Mouse (Mus musculus): ENCODE data around the gene 4930404H24Rik.

The 4930404H24Rik gene

GRCm38 (mm10) chr2:153509211-153510029 is 16.8 kb downstream of the 4930404H24Rik start:
- WGBS, result 36% methylated on average over 18 of the region's 18 CpGs

DNA sequence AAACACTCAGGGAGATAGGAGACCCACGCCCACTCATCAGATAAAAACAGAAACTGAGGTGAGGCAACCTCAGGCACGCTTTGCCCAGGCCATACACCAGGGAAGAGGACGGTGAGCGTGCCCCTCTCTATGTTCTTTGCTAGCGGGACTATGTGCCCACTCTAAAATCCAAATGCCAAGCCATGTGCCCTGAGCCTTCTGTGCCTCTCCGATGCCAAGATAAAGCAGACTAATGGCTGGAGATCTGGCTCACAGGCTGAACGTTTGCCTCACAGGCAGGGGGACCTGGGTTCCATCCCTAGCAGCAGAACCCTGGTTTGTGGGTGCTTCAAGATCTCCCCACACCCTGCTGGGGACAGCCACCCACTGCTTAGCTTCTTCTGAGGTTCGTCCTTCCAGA is 17.5 kb downstream of the 4930404H24Rik start:
- WGBS, result 66% methylated on average over 8 of the region's 8 CpGs

GRCm38 (mm10) chr2:153511562-153511961 is 19.0 kb downstream of the 4930404H24Rik start:
- WGBS, result 77% methylated on average over 6 of the region's 6 CpGs

DNA sequence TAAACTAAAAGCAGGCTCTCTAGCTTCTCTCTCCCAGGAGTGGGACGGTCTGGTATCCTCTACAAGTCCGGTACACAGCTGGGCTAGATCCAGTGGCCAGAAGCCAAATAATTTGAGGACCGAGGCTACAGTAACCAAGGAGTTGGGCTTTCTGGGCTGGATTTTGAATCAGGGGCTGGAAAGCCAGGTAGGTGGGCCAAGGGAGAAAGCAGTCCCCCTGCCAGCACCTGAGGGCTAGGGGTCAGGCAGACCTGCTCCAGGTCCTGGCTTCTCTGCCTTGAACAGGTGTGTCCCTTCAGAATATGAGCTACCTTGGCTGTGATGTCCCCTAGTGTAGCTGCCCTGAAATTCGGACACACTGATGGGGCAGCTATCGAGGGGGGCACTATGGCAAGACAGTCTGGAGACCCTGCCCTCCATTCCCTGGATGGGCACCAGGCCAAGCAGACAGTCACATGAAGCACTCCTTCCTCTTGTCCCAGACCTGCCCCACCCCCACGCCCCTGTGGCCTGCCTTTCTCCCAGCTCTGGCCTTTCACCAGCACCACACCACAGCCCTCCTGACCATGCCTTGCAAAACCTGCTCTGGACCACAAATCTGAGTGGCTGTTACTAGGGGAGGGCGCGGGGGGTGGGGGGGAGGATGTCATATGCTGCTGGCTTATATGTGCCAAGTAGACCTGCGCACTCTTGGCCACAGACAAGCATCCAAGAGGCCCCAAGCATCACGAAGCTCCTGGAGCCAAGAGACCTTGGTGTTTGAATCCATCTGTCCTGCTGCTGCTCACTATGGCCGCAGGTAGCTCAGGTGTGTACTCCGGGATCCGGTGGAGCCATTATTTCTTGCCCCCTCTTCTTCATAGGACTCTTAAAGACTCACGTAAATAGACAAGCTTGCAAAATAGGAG is 20.1 kb downstream of the 4930404H24Rik start:
- WGBS, result 77% methylated on average over 14 of the region's 14 CpGs

- 64% methylated on average over 3 of the region's 3 CpGs for WGBS
Observed at GRCm38 (mm10) chr2:153513983-153514382, 21.4 kb downstream of the 4930404H24Rik start.

DNA sequence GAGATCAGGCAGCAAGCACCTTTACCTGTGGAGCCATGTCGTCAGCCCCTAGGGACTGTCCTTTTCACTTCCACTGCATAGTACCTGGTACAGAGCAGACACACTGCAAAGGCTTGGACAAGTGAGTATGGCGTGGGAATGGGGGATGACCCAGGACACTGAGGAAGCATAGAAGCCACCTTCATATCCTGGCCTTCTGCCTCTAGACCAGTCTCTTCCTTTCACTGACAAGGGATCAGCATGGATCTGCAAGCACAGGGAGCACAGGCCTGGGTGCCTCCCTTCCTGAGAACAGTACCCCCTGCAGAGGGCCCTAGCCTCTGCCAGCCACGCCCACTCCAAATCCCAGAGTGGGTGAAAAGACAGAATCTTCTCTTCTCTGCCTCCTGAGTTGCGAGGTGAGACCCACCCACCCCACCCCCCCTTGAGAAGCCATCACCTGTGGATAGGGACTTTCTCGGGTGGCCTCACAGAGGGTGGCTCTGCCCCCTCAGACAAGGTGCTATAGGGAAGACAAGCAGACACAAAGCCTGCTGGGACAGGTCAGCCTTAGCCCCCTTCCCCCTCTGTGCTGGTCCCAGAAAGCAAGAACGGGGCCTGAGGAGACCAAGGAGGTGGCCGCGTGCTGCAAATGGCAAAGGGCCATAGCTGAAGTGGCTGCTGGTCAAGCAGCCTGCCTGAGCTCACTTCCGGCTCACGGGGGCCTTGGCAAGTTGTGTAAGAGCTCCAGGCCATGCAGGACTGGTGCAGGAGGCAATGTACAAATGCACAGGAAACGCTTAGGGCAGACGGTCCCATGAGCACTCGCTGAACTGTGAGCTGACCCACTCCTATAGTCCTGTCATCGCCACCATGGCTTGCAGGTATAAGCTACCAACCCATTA is 22.1 kb downstream of the 4930404H24Rik start:
- 66% methylated on average over 14 of the region's 14 CpGs for WGBS

- 83% methylated on average over 6 of the region's 6 CpGs for WGBS
Observed at GRCm38 (mm10) chr2:153515582-153515981, 23.0 kb downstream of the 4930404H24Rik start.

DNA sequence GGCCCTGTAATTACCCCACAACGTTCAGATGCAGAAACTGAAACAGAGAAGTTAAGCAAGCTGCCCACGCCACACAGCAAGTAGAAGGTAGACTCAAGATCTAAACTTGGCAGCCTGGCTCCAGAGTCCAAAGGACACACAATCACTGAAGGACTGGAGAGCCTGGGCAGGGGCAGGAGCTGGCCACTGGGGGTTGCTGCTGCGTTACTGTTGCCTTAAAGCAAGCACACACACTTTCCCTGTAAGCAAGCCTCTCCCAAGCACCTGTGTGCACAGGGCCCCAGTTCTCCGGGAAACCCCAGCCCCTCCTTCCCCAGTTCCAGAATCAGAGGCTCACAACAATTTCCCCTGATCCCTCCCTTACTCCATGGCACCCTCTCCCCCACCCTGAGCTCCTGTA is 24.4 kb downstream of the 4930404H24Rik start:
- WGBS, result 45% methylated on average over 4 of the region's 4 CpGs

DNA sequence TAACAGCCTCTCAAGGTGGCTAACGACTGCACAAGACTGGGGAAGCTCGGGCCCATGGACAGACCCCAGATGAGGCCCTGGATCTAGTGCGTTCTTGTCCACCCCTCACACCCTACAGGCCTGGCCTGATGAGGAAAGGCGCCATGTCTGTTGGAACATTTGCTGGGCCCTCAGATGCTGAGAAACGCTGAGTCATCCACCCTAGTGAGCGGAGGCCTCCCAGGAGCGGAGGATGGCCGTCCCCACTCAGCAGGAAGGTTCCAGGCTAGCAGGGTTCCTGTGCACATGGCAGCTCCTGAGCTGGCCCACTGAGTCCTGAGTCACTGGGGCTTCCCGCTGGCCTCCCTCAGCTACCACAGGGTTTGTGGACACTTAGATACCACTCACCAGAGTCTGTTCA is 27.5 kb downstream of the 4930404H24Rik start:
- 55% methylated on average over 9 of the region's 9 CpGs for WGBS

GRCm38 (mm10) chr2:153522270-153522669 is 29.7 kb downstream of the 4930404H24Rik start:
- 23% methylated on average over 3 of the region's 4 CpGs for WGBS

DNA sequence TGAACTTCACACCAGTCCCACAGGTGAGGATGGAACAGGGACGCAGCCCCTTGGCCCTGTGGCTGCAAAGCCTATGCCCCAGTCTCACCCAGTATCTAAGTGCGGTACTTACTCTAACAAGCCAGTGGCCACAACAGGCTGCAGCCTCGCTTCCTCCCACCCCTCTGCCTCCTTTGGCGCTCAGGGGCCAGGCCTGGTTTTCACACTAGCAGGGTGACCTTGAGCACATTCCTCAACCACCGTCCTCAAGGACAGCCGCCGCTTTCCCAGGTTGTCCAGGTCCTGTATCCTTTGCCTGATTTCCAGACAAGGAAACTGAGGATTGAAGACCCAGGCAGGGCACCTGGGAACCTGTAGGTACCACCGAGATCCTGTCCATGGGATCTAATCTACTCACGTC is 30.6 kb downstream of the 4930404H24Rik start:
- 84% methylated on average over 9 of the region's 9 CpGs for WGBS

- WGBS, result 72% methylated on average over 12 of the region's 12 CpGs
Observed at GRCm38 (mm10) chr2:153523656-153524055, 31.1 kb downstream of the 4930404H24Rik start.

- 81% methylated on average over 2 of the region's 2 CpGs for WGBS
Observed at GRCm38 (mm10) chr2:153524727-153525126, 32.1 kb downstream of the 4930404H24Rik start.

GRCm38 (mm10) chr2:153525906-153526311 is 33.3 kb downstream of the 4930404H24Rik start:
- WGBS, result 55% methylated on average over 10 of the region's 10 CpGs

GRCm38 (mm10) chr2:153526850-153527530 is 34.4 kb downstream of the 4930404H24Rik start:
- 57% methylated on average over 9 of the region's 9 CpGs for WGBS

DNA sequence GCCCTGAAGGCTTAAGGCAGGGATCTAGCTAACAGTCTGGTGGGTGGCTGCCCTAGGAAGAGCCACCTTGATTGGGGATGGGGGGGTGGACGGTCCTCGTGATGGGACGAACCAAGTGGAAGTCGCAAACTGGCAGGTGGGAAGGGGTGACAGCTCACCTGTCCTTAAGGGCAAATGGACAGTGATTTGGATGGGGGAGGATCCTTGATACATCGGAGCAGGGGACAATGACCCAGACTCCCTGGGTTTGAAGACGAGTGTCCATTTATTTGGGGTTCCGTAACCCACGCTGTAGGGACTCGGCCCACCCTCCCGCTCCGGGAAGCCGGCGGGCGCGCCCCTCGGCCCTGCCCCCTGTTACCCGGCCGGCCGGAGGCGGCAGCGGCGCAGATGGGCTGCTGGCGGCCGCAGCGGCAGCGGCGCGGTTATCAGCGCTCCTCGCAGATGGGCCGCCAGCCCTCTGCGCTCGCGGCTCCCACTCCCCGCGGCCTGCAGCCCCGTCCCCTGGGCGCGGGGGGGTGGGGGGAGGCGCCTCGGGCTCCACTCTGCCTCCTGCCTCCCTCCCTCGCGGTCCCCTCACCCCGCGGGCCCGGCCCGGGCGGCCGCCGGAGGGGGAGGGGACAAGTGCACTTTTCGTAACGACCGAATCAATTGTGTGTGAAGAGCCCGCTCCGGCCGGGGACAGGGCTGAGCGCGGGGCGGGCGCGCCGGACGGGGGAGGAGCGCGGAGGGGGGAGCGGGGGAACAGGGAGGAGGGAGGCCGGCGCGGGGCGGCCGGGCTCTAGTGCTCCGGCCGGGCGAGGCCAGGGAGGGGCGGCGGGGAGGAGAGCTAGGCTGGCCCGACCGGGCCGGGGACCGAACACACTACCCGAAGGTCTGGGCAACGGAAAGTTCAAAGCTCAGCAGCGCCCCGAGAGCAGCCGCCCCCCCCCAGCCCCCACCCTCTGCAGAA is 35.3 kb downstream of the 4930404H24Rik start:
- 4% methylated on average over 75 of the region's 85 CpGs for WGBS

GRCm38 (mm10) chr2:153528571-153529364 is 36.2 kb downstream of the 4930404H24Rik start:
- WGBS, result under 1% methylated on average over 34 of the region's 70 CpGs

- under 1% methylated on average over 50 of the region's 53 CpGs for WGBS
Observed at GRCm38 (mm10) chr2:153529365-153529781, 36.8 kb downstream of the 4930404H24Rik start.

Measured in cerebral cortex, adult 2 months (tissue).